Mouse (Mus musculus) lung, embryonic 15.5 days (tissue): ENCODE data around the gene Tas2r130. TPM values are rescaled to one million over a fixed set of nuclear protein-coding genes. Genes with fewer than 3 reads are reported as not detected.
"Not testable (repeated sequence)": the region's sequence is repeated elsewhere in the genome, so short reads cannot be mapped to it uniquely, and the experiment has no call there.

Source experiments
- ATAC-seq: fragments of 200-750 bp; cut with Nextera tagmentation; 2 replicates; pipeline ENCODE4 v1.8.0; 2017; ENCODE audit warnings: moderate number of reproducible peaks, borderline replicate concordance; ENCODE audit not compliant: low FRiP score, low TSS enrichment; ENCODE audit errors: extremely low read depth
- H3K27ac ChIP-seq: fragments of 300-500 bp; sonication (generic); 2 replicates; pipeline ENCODE4 v1.5.1; 2015; ENCODE audit warnings: moderate library complexity, mild to moderate bottlenecking, inconsistent platforms
- H3K27me3 ChIP-seq: fragments of 300-500 bp; sonication (generic); 2 replicates; pipeline ENCODE4 v1.6.1; 2015; ENCODE audit warnings: inconsistent platforms
- H3K36me3 ChIP-seq: fragments of 300-500 bp; sonication (generic); 2 replicates; pipeline ENCODE4 v1.6.1; 2015; ENCODE audit warnings: inconsistent platforms
- H3K4me1 ChIP-seq: fragments of 300-500 bp; sonication (generic); 2 replicates; pipeline ENCODE4 v1.6.1; 2015; ENCODE audit warnings: inconsistent platforms
- H3K4me2 ChIP-seq: fragments of 300-500 bp; sonication (generic); 2 replicates; pipeline ENCODE4 v1.6.1; 2015; ENCODE audit warnings: inconsistent platforms, mild to moderate bottlenecking, moderate library complexity
- H3K4me3 ChIP-seq: fragments of 300-500 bp; sonication (generic); 2 replicates; pipeline ENCODE4 v1.5.1; 2015; ENCODE audit warnings: mild to moderate bottlenecking, inconsistent platforms
- H3K9ac ChIP-seq: fragments of 300-500 bp; sonication (generic); 2 replicates; pipeline ENCODE4 v1.6.1; 2015; ENCODE audit warnings: inconsistent platforms
- H3K9me3 ChIP-seq: fragments of 300-500 bp; sonication (generic); 2 replicates; pipeline ENCODE4 v1.6.1; 2016; ENCODE audit warnings: inconsistent platforms
- WGBS: fragments of 180-500 bp; shearing (Covaris S2); methylation state at CpG from one replicate; pipeline ENCODE4 v1.1.7; 2015; 5-methylcytosine and 5-hydroxymethylcytosine counted together
- polyA plus RNA-seq: library from polyadenylated mRNA; unstranded; fragments of >200 nt; fragmentation: Nextera tagmentation; extraction: Ambion mirVana; gene quantifications from 2 replicates; pipeline ENCODE4 v1.2.1, GENCODE M21; 2015

Gene Tas2r130
- polyA plus RNA-seq, result not detected in 2 replicates

GRCm38 (mm10) chr6:131630812-131631211 lies at the start of gene Tas2r130:
Gene Tas2r130 (minus strand): TSS chr6:131630912.
- Histone ChIP-seq H3K9me3 (no peaks in the 10 kb centered on the region), H3K4me1 (no peaks in the 10 kb centered on the region), H3K36me3 (no peaks in the 10 kb centered on the region), H3K9ac (no peak within 1 kb of the TSS), H3K4me3 (no peak within 1 kb of the TSS), H3K27me3 (no peaks in the 10 kb centered on the region), H3K4me2 (no peak within 1 kb of the TSS), H3K27ac (no peak within 1 kb of the TSS)
- WGBS, result 72% methylated on average over 3 of the region's 3 CpGs
- ATAC-seq, result no peak

- 67% methylated on average over 3 of the region's 3 CpGs for WGBS
- Histone ChIP-seq H3K9me3 (no peaks in the 10 kb centered on the region), H3K4me2 (no peak within 1 kb of the TSS), H3K4me1 (no peaks in the 10 kb centered on the region), H3K27me3 (no peaks in the 10 kb centered on the region), H3K9ac (no peak within 1 kb of the TSS), H3K4me3 (no peak within 1 kb of the TSS), H3K27ac (no peak within 1 kb of the TSS), H3K36me3 (no peaks in the 10 kb centered on the region)
- ATAC-seq, result no peak
Measured at GRCm38 (mm10) chr6:131678786-131679185, 48.1 kb upstream of the Tas2r130 start, which contains the start of gene Tas2r106. Gene Tas2r106 (minus strand): TSS chr6:131678886.

GRCm38 (mm10) chr6:131660049-131660448 lies 29.3 kb upstream of the Tas2r130 start, which contains the start of gene Tas2r107:
Gene Tas2r107 (minus strand): TSS chr6:131660149.
- H3K4me3 ChIP-seq, result no peak within 1 kb of the TSS
- ATAC-seq, result no peak
- no peaks in the 10 kb centered on the region for H3K4me1 ChIP-seq
- H3K9ac ChIP-seq, result no peak within 1 kb of the TSS
- no peak within 1 kb of the TSS for H3K4me2 ChIP-seq
- H3K9me3 ChIP-seq, result no peaks in the 10 kb centered on the region
- H3K27ac ChIP-seq, result no peak within 1 kb of the TSS
- H3K27me3 ChIP-seq, result no peaks in the 10 kb centered on the region
- H3K36me3 ChIP-seq, result no peaks in the 10 kb centered on the region

GRCm38 (mm10) chr6:131609956-131610355 lies 20.8 kb downstream of the Tas2r130 start:
- 74% methylated on average over 1 of the region's 1 CpGs for WGBS
- ATAC-seq, result not testable (repeated sequence)

GRCm38 (mm10) chr6:131604821-131605220 lies 25.9 kb downstream of the Tas2r130 start:
- Histone ChIP-seq H3K27ac (no peak overlapping the region), H3K4me2 (no peak overlapping the region), H3K27me3 (no peaks in the 10 kb centered on the region), H3K9ac (no peak overlapping the region), H3K4me3 (no peak overlapping the region), H3K4me1 (no peaks in the 10 kb centered on the region), H3K36me3 (no peaks in the 10 kb centered on the region), H3K9me3 (no peaks in the 10 kb centered on the region)
- ATAC-seq, result no peak
- whole genome bisulfite sequencing, result 85% methylated on average over 4 of the region's 4 CpGs

More at GRCm38 (mm10) chr6:131609956-131610355, 20.8 kb downstream of the Tas2r130 start:
- not testable (repeated sequence) for H3K4me2 ChIP-seq, H3K4me3 ChIP-seq, H3K4me1 ChIP-seq, H3K9ac ChIP-seq, H3K27ac ChIP-seq, H3K36me3 ChIP-seq, H3K27me3 ChIP-seq, H3K9me3 ChIP-seq

Other genes starting within 250 kb of the Tas2r130 start
- gene Ybx3, start 242.4 kb downstream of the Tas2r130 start, polyA plus RNA-seq, result 47.2 and 49.8 TPM in 2 replicates
- not detected in 2 replicates for gene 5430401F13Rik, start 144.5 kb downstream of the Tas2r130 start, polyA plus RNA-seq
- gene Gm6619, start 144.5 kb downstream of the Tas2r130 start, polyA plus RNA-seq, result not detected in 2 replicates
- gene Tas2r107, start 29.2 kb upstream of the Tas2r130 start, polyA plus RNA-seq, result not detected in 2 replicates
- not detected in 2 replicates for gene Tas2r106, start 48.0 kb upstream of the Tas2r130 start, polyA plus RNA-seq
- not detected in 2 replicates for gene Tas2r104, start 54.8 kb upstream of the Tas2r130 start, polyA plus RNA-seq
- gene Tas2r105, start 56.6 kb upstream of the Tas2r130 start, polyA plus RNA-seq, result not detected in 2 replicates
- not detected in 2 replicates for gene Tas2r114, start 59.2 kb upstream of the Tas2r130 start, polyA plus RNA-seq